19 mouse cellular contexts compared by ENCODE assay signal in the genomic region with DNA sequence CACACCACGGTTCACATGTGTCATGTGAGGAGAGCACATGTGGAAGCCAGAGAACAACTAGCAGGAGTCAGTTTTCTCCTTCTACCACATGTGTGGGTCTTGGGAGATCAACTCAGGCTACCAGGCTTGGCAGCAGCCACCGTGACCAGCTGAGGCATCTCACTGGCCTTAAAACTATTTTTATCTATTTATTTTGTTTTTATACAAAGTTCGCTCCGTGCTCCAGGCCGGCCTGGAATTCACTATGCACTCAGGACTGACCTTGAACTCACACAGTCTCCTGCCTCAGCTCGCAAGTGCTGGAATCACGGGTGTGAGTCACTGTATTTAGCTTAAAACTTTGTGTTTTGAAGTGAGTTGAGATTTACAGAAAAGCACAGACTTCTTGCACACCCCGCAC. TPM values are rescaled to one million over a fixed set of nuclear protein-coding genes. Genes with fewer than 3 reads are reported as not detected.
DNase-seq lines count a peak whose midpoint lies in the region; ATAC-seq lines count a peak whose summit lies in the region.
"Had no signal": no experiment of that assay in that cellular context is flagged by ENCODE, and none has a peak within 500 bp of the region (broad histone marks: within the 10 kb centered on the region; RNA-seq: fewer than 3 reads in every experiment).

No protein-coding gene starts in this region.

- peak; percentile 8 for DNase-seq in kidney, adult 9 months
- DNase-seq in adrenal gland, postnatal 14 days: peak; percentile 15
- peak; percentile 27 for DNase-seq in kidney, postnatal 14 days
- peak; percentile 40 for DNase-seq in lung, postnatal 25 days (ENCODE audit: low spot score)
- DNase-seq in right cerebral cortex, postnatal 10 days (ENCODE audit: low spot score in 2 of 2): no peak
- no peak for DNase-seq in right cerebral cortex, adult 2 months (ENCODE audit: low spot score in 2 of 2)
- no peak for DNase-seq in urinary bladder, postnatal 36 days (ENCODE audit: low spot score in 2 of 2)
- DNase-seq: gastrocnemius, postnatal 14 days; heart, postnatal 4 days; liver, postnatal 0 days had no signal

- no peak overlapping the region for H3K9ac ChIP-seq in kidney, embryonic 14.5 days (ENCODE audit: low read depth, low read length)
- H3K9ac ChIP-seq: embryonic facial prominence, embryonic 13.5 days; heart, embryonic 13.5 days; limb, embryonic 13.5 days; liver, postnatal 0 days; midbrain, embryonic 12.5 days had no signal

- WGBS in kidney, embryonic 14.5 days: 72% methylated on average over 8 of the region's 8 CpGs

- no peak overlapping the region for H3K4me2 ChIP-seq in kidney, embryonic 14.5 days (replicated peaks; ENCODE audit: low read depth, low read length)
- H3K4me2 ChIP-seq: embryonic facial prominence, embryonic 13.5 days; heart, embryonic 13.5 days; limb, embryonic 13.5 days; midbrain, embryonic 12.5 days had no signal

- no peak overlapping the region for H3K4me3 ChIP-seq in kidney, embryonic 14.5 days (ENCODE audit: low read length)
- H3K4me3 ChIP-seq: embryonic facial prominence, embryonic 13.5 days; heart, embryonic 13.5 days; limb, embryonic 13.5 days; midbrain, embryonic 12.5 days; myocyte had no signal

- H3K9me3 ChIP-seq in kidney, embryonic 14.5 days (ENCODE audit: control insufficient read depth, low read length): no peaks in the 10 kb centered on the region
- H3K9me3 ChIP-seq: embryonic facial prominence, embryonic 13.5 days; G1E; heart, embryonic 13.5 days; limb, embryonic 13.5 days; midbrain, embryonic 12.5 days had no signal

- H3K27ac ChIP-seq in kidney, embryonic 14.5 days (ENCODE audit: low read depth, low read length): no peak overlapping the region
- H3K27ac ChIP-seq: embryonic facial prominence, embryonic 13.5 days; heart, embryonic 13.5 days; limb, embryonic 13.5 days; midbrain, embryonic 12.5 days had no signal

- H3K27me3 ChIP-seq in kidney, embryonic 14.5 days (ENCODE audit: control insufficient read depth, insufficient read depth, low read length): no peaks in the 10 kb centered on the region
- H3K27me3 ChIP-seq: embryonic facial prominence, embryonic 13.5 days; limb, embryonic 13.5 days had no signal

- no peaks in the 10 kb centered on the region for H3K4me1 ChIP-seq in kidney, embryonic 14.5 days (ENCODE audit: control insufficient read depth, insufficient read depth, low read length)
- H3K4me1 ChIP-seq: midbrain, embryonic 12.5 days had no signal

- no peaks in the 10 kb centered on the region for H3K36me3 ChIP-seq in kidney, embryonic 14.5 days (ENCODE audit: control insufficient read depth, insufficient read depth, low read length)
- H3K36me3 ChIP-seq: embryonic facial prominence, embryonic 13.5 days; heart, embryonic 13.5 days; limb, embryonic 13.5 days; midbrain, embryonic 12.5 days had no signal

- no peak for ATAC-seq in kidney, embryonic 14.5 days (ENCODE audit: low FRiP score, low TSS enrichment)
- ATAC-seq: liver, postnatal 0 days had no signal

RNA-seq across cellular contexts. Expression of a gene that starts 38.6 kb away (rescaled TPM):
- polyA plus RNA-seq in kidney, embryonic 14.5 days (2014; fragmentation: Nextera tagmentation; extraction: Ambion mirVana): 0.34 and 0.77 TPM in 2 replicates
- 0.64 and 0.78 TPM in 2 replicates for total RNA-seq in adrenal gland, postnatal 14 days (2021)
- total RNA-seq: common myeloid progenitor, adult 5-6 weeks; neutrophil, adult 5-6 weeks had no signal
- polyA plus RNA-seq: myocyte had no signal

RNA-seq across cellular contexts. Expression of a gene that starts 45.1 kb away (rescaled TPM):
- 0.29 and 0.80 TPM in 2 replicates for polyA plus RNA-seq in kidney, embryonic 14.5 days (2014; fragmentation: Nextera tagmentation; extraction: Ambion mirVana)
- 0.67 and 1.2 TPM in 2 replicates for total RNA-seq in adrenal gland, postnatal 14 days (2021)
- polyA plus RNA-seq: G1E had no signal

Comparison
In these comparisons a context has a peak if more than half of its experiments do, and no peak if none do; other contexts are left out.
1. DNase-seq: peak in kidney, adult 9 months (single experiment), adrenal gland, postnatal 14 days (single experiment), kidney, postnatal 14 days (single experiment) and lung, postnatal 25 days (single experiment); none in right cerebral cortex, postnatal 10 days (0 of 2), right cerebral cortex, adult 2 months (0 of 2) and urinary bladder, postnatal 36 days (0 of 2).